In the genomic region with DNA sequence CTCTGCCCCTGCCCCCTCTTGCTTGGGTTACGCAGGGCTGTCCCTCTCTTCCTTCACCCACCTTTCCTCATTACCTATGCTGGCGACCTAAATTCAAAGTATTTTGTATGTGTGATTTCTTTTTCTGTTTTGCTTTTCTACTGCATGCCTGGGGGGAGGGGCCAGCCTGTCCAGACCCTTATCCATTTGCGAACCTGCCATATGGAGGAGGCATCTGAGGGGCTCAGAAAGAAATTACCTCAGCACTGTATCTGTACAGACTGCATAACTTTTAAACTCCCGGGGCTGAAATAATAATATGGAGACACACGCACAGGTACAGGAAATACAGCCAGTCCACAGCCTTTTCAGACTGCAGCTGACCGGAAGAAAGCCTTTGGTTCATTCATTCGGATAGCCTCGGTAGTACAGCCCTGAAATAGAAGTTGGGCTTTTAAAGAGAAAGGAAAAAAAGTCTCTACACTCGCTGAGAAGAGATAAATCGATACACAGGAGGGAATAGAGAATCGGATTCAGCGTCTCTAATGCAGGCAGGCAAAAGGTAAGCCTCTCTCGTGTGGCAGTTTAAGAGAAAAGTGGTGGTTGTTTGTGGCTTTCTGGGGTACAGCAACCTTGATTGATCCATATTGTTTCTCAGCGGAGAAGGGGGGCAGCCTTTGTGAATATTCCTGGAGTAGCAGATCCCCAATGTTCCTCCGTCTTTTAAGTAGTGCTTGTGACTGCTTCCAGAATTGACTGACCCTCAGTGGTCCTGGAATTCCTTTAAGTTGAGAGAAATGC, we compare ENCODE assay signal across 8 mouse cellular contexts. TPM values are rescaled to one million over a fixed set of nuclear protein-coding genes. Genes with fewer than 3 reads are reported as not detected.
DNase-seq lines count a peak whose midpoint lies in the region; ATAC-seq lines count a peak whose summit lies in the region.

Kdm2b (minus strand) TSS at position 273 of the 780 bp plus-strand sequence.

- WGBS in forebrain, embryonic 16.5 days: 4% methylated on average over 15 of the region's 15 CpGs
- 2% methylated on average over 15 of the region's 15 CpGs for WGBS in hindbrain, embryonic 13.5 days
- WGBS in midbrain, embryonic 11.5 days: 2% methylated on average over 15 of the region's 15 CpGs

- DNase-seq in embryo, embryonic 10.5 days (ENCODE audit: low spot score): peak; percentile 71
- DNase-seq in embryo, embryonic 10 days (ENCODE audit: low spot score): no peak
- DNase-seq in adrenal gland, adult 8-10 months: no peak
- no peak for DNase-seq in left cerebral cortex, postnatal 14 days (ENCODE audit: low spot score in 2 of 2)
- peak; percentile 92 for DNase-seq in midbrain, embryonic 11.5 days (ENCODE audit: low spot score, missing footprints)
- peak; percentile 45 for DNase-seq in yolk sac, embryonic 10.5 days (ENCODE audit: low spot score)

- peak within 1 kb of the TSS; percentile 95 for H3K4me2 ChIP-seq in forebrain, embryonic 16.5 days (ENCODE audit: low read length)
- H3K4me2 ChIP-seq in hindbrain, embryonic 13.5 days: peak within 1 kb of the TSS; percentile 87
- H3K4me2 ChIP-seq in midbrain, embryonic 11.5 days: peak within 1 kb of the TSS; percentile 86

- no peaks in the 10 kb centered on the region for H3K36me3 ChIP-seq in forebrain, embryonic 16.5 days (ENCODE audit: control insufficient read depth, insufficient read depth)
- no peaks in the 10 kb centered on the region for H3K36me3 ChIP-seq in hindbrain, embryonic 13.5 days
- H3K36me3 ChIP-seq in midbrain, embryonic 11.5 days (ENCODE audit: control insufficient read depth, insufficient read depth, low read length): no peaks in the 10 kb centered on the region

- peak within 1 kb of the TSS; percentile 82 for H3K9ac ChIP-seq in forebrain, embryonic 16.5 days (replicated peaks; ENCODE audit: low read depth, low read length)
- peak within 1 kb of the TSS; percentile 70 for H3K9ac ChIP-seq in hindbrain, embryonic 13.5 days
- H3K9ac ChIP-seq in midbrain, embryonic 11.5 days (ENCODE audit: low read length): peak within 1 kb of the TSS; percentile 79

- ATAC-seq in forebrain, embryonic 16.5 days: peak; percentile 64
- peak; percentile 27; the same call in 1 of the 2 replicates for ATAC-seq in hindbrain, embryonic 13.5 days (ENCODE audit: low FRiP score)
- ATAC-seq in midbrain, embryonic 11.5 days (ENCODE audit: low FRiP score): peak; percentile 28

- H3K27ac ChIP-seq in forebrain, embryonic 16.5 days (ENCODE audit: low read length): peak within 1 kb of the TSS; percentile 96
- peak within 1 kb of the TSS; percentile 88 for H3K27ac ChIP-seq in hindbrain, embryonic 13.5 days
- H3K27ac ChIP-seq in midbrain, embryonic 11.5 days (ENCODE audit: low read depth, low read length): peak within 1 kb of the TSS; percentile 79

- intact Hi-C loops in left cerebral cortex, postnatal 14 days (cut with DNase I): no loop called here

- peak within 1 kb of the TSS; percentile 72 for H3K4me3 ChIP-seq in forebrain, embryonic 16.5 days (replicated peaks; ENCODE audit: low read length)
- H3K4me3 ChIP-seq in hindbrain, embryonic 13.5 days: peak within 1 kb of the TSS; percentile 66
- peak within 1 kb of the TSS; percentile 61 for H3K4me3 ChIP-seq in midbrain, embryonic 11.5 days (ENCODE audit: low read depth, low read length)

- peaks cover 60% of the 10 kb centered on the region for H3K4me1 ChIP-seq in forebrain, embryonic 16.5 days (replicated peaks; ENCODE audit: control insufficient read depth, insufficient read depth, low read length)
- H3K4me1 ChIP-seq in hindbrain, embryonic 13.5 days (replicated peaks): peaks cover 66% of the 10 kb centered on the region
- peaks cover 55% of the 10 kb centered on the region for H3K4me1 ChIP-seq in midbrain, embryonic 11.5 days (ENCODE audit: control insufficient read depth, insufficient read depth, low read length)

- H3K9me3 ChIP-seq in forebrain, embryonic 16.5 days (ENCODE audit: control insufficient read depth, low read length): no peaks in the 10 kb centered on the region
- H3K9me3 ChIP-seq in hindbrain, embryonic 13.5 days: no peaks in the 10 kb centered on the region
- no peaks in the 10 kb centered on the region for H3K9me3 ChIP-seq in midbrain, embryonic 11.5 days (ENCODE audit: control insufficient read depth, low read length)

- no peaks in the 10 kb centered on the region for H3K27me3 ChIP-seq in forebrain, embryonic 16.5 days (replicated peaks; ENCODE audit: control insufficient read depth, insufficient read depth, low read length)
- H3K27me3 ChIP-seq in hindbrain, embryonic 13.5 days: 0 out of 2 replicates have a peak, but pooled peaks cover 4% of the 10 kb centered on the region
- H3K27me3 ChIP-seq in midbrain, embryonic 11.5 days (ENCODE audit: control insufficient read depth, insufficient read depth, low read length): no peaks in the 10 kb centered on the region

RNA-seq across cellular contexts. Expression of gene Kdm2b, which starts in this region (rescaled TPM):
- total RNA-seq in adrenal gland, adult 8-10 months (2022): 10 to 100 TPM; 16.9 to 20.0 (median 18.5) TPM
- polyA plus RNA-seq in forebrain, embryonic 16.5 days (2015; fragmentation: Nextera tagmentation; extraction: Ambion mirVana): 157 and 166 TPM in 2 replicates
- polyA plus RNA-seq in hindbrain, embryonic 13.5 days (2015; fragmentation: Nextera tagmentation; extraction: Ambion mirVana): 101 and 104 TPM in 2 replicates
- total RNA-seq in left cerebral cortex, postnatal 14 days (2021): 10 to 100 TPM; 29.1 to 31.1 TPM
- polyA plus RNA-seq in midbrain, embryonic 11.5 days (2014; fragmentation: Nextera tagmentation; extraction: Ambion mirVana): 62.4 and 62.8 TPM in 2 replicates

Comparison
In these comparisons a context has a peak if more than half of its experiments do, and no peak if none do; other contexts are left out.
1. DNase-seq: peak in embryo, embryonic 10.5 days (single experiment), midbrain, embryonic 11.5 days (single experiment) and yolk sac, embryonic 10.5 days (single experiment); none in embryo, embryonic 10 days (single experiment), adrenal gland, adult 8-10 months (single experiment) and left cerebral cortex, postnatal 14 days (0 of 2).
2. Peak in every context shown above with its lines, with median percentiles within 50 percentile points of each other: ATAC-seq, H3K27ac ChIP-seq, H3K4me2 ChIP-seq, H3K4me3 ChIP-seq and H3K9ac ChIP-seq.